Mouse (Mus musculus): ENCODE data around the gene Olfr1321. TPM values are rescaled to one million over a fixed set of nuclear protein-coding genes. Genes with fewer than 3 reads are reported as not detected.

Gene Olfr1321
- not detected in 2 replicates for polyA plus RNA-seq (2015; fragmentation: Nextera tagmentation; extraction: Ambion mirVana)

DNA sequence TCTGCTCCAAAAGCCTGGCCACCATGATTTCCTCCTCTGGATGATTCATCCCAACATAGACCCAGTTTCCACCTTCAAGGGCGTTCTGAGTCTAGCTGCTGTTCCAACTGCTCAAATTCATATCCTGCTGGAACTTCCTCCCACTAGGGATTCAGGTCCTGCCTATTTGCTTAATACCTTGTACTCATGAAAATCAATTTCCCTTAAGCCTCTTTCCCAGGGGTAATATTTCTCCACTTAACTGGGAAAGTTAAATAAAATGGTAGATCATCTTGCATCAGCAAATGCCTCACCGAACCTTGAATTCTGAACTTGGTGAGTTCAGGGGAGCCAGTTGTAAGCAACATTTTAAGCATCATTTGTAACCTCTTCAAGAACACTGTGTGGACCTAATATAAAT lies at the start of gene Olfr1321:
Gene Olfr1321, minus strand, starts transcription at position 101 of the 400 bp plus-strand sequence.
- Histone ChIP-seq H3K4me1 (ENCODE audit: control insufficient read depth, low read depth, low read length) (no peaks in the 10 kb centered on the region), H3K36me3 (ENCODE audit: control insufficient read depth, insufficient read depth) (no peaks in the 10 kb centered on the region), H3K4me2 (ENCODE audit: low read depth, low read length) (no peak within 1 kb of the TSS), H3K9ac (ENCODE audit: low read depth, low read length) (no peak within 1 kb of the TSS), H3K4me3 (ENCODE audit: low read depth, low read length) (no peak within 1 kb of the TSS), H3K27me3 (ENCODE audit: control insufficient read depth, insufficient read depth, low read depth, low read length) (no peaks in the 10 kb centered on the region), H3K27ac (ENCODE audit: low read length) (no peak within 1 kb of the TSS), H3K9me3 (replicated peaks; ENCODE audit: control insufficient read depth, low read length) (no peaks in the 10 kb centered on the region)
- no peak for ATAC-seq (ENCODE audit: low read depth)
- WGBS (ENCODE audit: insufficient replicate concordance), result 46% methylated on average over 2 of the region's 2 CpGs

DNA sequence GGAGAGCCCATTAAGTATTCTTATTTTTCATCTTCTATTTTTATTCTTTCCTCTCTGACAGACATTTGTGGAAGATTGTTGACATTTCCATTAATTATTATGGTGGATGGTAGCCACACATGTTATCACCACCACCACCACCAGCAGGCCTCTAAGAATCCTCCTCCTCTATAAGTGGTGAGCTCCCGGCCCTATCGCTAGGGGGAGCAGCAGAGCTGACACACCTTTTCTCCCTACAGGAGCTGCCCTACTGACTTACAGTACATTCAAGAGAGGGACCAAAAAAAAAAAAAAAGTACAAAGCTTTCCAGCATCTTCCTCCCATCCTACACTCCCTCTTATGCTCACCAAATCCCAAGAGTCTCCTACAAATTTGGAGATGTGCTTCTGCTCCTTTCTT lies 36.0 kb upstream of the Olfr1321 start:
- no peak for ATAC-seq (ENCODE audit: low read depth)
- Histone ChIP-seq H3K27ac (ENCODE audit: low read length) (no peak overlapping the region), H3K4me3 (ENCODE audit: low read depth, low read length) (no peak overlapping the region), H3K36me3 (ENCODE audit: control insufficient read depth, insufficient read depth) (no peaks in the 10 kb centered on the region), H3K9ac (ENCODE audit: low read depth, low read length) (no peak overlapping the region), H3K9me3 (replicated peaks; ENCODE audit: control insufficient read depth, low read length) (no peaks in the 10 kb centered on the region), H3K4me1 (ENCODE audit: control insufficient read depth, low read depth, low read length) (no peaks in the 10 kb centered on the region), H3K27me3 (ENCODE audit: control insufficient read depth, insufficient read depth, low read depth, low read length) (no peaks in the 10 kb centered on the region), H3K4me2 (ENCODE audit: low read depth, low read length) (no peak overlapping the region)
- 10% methylated on average over 2 of the region's 2 CpGs for WGBS (ENCODE audit: insufficient replicate concordance)

DNA sequence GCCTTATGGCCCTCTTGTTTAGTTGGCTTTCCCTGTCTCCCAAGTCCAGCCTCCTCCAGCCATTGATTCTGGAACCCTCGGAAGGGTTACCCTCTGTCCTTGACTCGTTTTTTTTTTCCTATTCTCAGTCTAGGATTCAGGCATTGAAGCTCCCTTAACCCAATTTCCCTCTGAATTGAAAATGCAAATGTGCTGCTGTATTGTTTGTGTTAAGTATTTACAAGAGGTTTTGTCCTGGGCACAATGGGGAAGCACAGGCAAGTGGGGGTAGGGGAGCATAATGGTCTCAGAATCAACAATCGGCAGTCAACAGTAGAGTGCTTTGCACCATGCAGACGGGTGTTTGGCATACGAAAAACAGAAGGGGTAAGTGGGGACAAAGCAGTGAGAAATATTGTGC lies 10.3 kb upstream of the Olfr1321 start:
- Histone ChIP-seq H3K36me3 (ENCODE audit: control insufficient read depth, insufficient read depth) (no peaks in the 10 kb centered on the region), H3K4me2 (ENCODE audit: low read depth, low read length) (no peak overlapping the region), H3K9ac (ENCODE audit: low read depth, low read length) (no peak overlapping the region), H3K4me1 (ENCODE audit: control insufficient read depth, low read depth, low read length) (no peaks in the 10 kb centered on the region), H3K4me3 (ENCODE audit: low read depth, low read length) (no peak overlapping the region), H3K9me3 (replicated peaks; ENCODE audit: control insufficient read depth, low read length) (no peaks in the 10 kb centered on the region), H3K27me3 (ENCODE audit: control insufficient read depth, insufficient read depth, low read depth, low read length) (no peaks in the 10 kb centered on the region), H3K27ac (ENCODE audit: low read length) (no peak overlapping the region)
- 33% methylated on average over 5 of the region's 5 CpGs for WGBS (ENCODE audit: insufficient replicate concordance)
- ATAC-seq (ENCODE audit: low read depth), result no peak

Other genes starting within 250 kb of the Olfr1321 start
- gene Olfr1320, start 62.7 kb downstream of the Olfr1321 start, polyA plus RNA-seq (2015; fragmentation: Nextera tagmentation; extraction: Ambion mirVana), result not detected in 2 replicates
- gene Igsf1, start 62.7 kb upstream of the Olfr1321 start, polyA plus RNA-seq (2015; fragmentation: Nextera tagmentation; extraction: Ambion mirVana), result 35.7 and 37.0 TPM in 2 replicates
- not detected in 2 replicates for gene Olfr1322, start 156.4 kb upstream of the Olfr1321 start, polyA plus RNA-seq (2015; fragmentation: Nextera tagmentation; extraction: Ambion mirVana)